Mouse (Mus musculus) gastrocnemius, postnatal 25 days (tissue): Measurements from ENCODE around the gene Epsti1. TPM values are rescaled to one million over a fixed set of nuclear protein-coding genes. Genes with fewer than 3 reads are reported as not detected.

Experiments
- DNase-seq: peaks from one replicate; pipeline ENCODE4 v3.0.0; 2022
- total RNA-seq, 2 experiments: library from RNA; stranded (reverse); gene quantifications; 1 replicate in 1 of 2; 2 replicates in 1 of 2; pipeline ENCODE4 v1.2.3; 2021

Gene Epsti1
- total RNA-seq, 2 experiments from 2014 or later = 0.24 to 0.38 TPM

GRCm38 (mm10) chr14:77923076-77923865, 19.2 kb downstream of the Epsti1 start:
- DNase-seq = no peak

- no peak for DNase-seq
These were observed 21.4 kb downstream of the Epsti1 start for GRCm38 (mm10) chr14:77925414-77925813.

- DNase-seq = no peak
These were observed 22.7 kb downstream of the Epsti1 start for GRCm38 (mm10) chr14:77926718-77927117.

GRCm38 (mm10) chr14:77928021-77928420, 24.0 kb downstream of the Epsti1 start:
- DNase-seq = no peak

GRCm38 (mm10) chr14:77928653-77929052, 24.6 kb downstream of the Epsti1 start:
- no peak for DNase-seq

- DNase-seq = no peak
These were observed 25.2 kb downstream of the Epsti1 start for GRCm38 (mm10) chr14:77929139-77929678.

- DNase-seq = no peak
These were observed 28.4 kb downstream of the Epsti1 start for GRCm38 (mm10) chr14:77932150-77933047.

GRCm38 (mm10) chr14:77933243-77933642, 29.2 kb downstream of the Epsti1 start:
- no peak for DNase-seq

- DNase-seq = no peak
These were observed 30.4 kb downstream of the Epsti1 start for GRCm38 (mm10) chr14:77934431-77934830.

- no peak for DNase-seq
These were observed 37.1 kb downstream of the Epsti1 start for GRCm38 (mm10) chr14:77941105-77941504.

- no peak for DNase-seq
These were observed 38.2 kb downstream of the Epsti1 start for GRCm38 (mm10) chr14:77942235-77942634.

- no peak for DNase-seq
These were observed 38.9 kb downstream of the Epsti1 start for GRCm38 (mm10) chr14:77942793-77943558.

GRCm38 (mm10) chr14:77961741-77962140, 57.7 kb downstream of the Epsti1 start:
- no peak for DNase-seq

- no peak for DNase-seq
These were observed 59.5 kb downstream of the Epsti1 start for GRCm38 (mm10) chr14:77963525-77963924.

- no peak for DNase-seq
These were observed 67.3 kb downstream of the Epsti1 start for GRCm38 (mm10) chr14:77971355-77971754.

- no peak for DNase-seq
These were observed 70.2 kb downstream of the Epsti1 start for GRCm38 (mm10) chr14:77974221-77974620.

- DNase-seq = no peak
These were observed 71.7 kb downstream of the Epsti1 start for GRCm38 (mm10) chr14:77975702-77976101.

- no peak for DNase-seq
These were observed 77.5 kb downstream of the Epsti1 start for GRCm38 (mm10) chr14:77981516-77981915.

- no peak for DNase-seq
These were observed 93.7 kb downstream of the Epsti1 start for GRCm38 (mm10) chr14:77997731-77998130.

GRCm38 (mm10) chr14:78004486-78004885, 100.4 kb downstream of the Epsti1 start:
- no peak for DNase-seq

- no peak for DNase-seq
These were observed 104.0 kb downstream of the Epsti1 start for GRCm38 (mm10) chr14:78008019-78008418.

GRCm38 (mm10) chr14:78011808-78012207, 107.8 kb downstream of the Epsti1 start:
- no peak for DNase-seq
